In the genomic region with DNA sequence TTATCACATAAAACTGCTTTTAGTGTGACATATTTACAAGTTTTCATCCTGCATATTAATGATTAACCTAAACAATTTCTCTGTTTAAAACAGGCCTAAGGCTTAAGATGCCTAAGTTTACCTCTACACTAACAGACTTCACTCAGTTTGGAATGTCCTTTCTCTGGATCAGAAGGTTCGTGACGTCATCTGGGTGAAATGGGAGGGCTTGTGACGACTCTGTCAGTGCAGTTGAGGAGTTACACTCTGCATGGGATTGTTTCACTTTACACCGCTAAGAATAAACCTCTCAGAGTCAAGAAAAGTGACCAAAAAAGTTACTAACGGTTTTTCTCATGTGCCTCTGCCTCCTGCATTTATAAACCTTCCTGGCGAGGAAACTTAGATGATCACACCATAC, we compare ENCODE assay signal across 14 mouse cellular contexts.
"Had no signal": no experiment of that assay in that cellular context is flagged by ENCODE, and none has a peak within 500 bp of the region (broad histone marks: within the 10 kb centered on the region; RNA-seq: fewer than 3 reads in every experiment).

No protein-coding gene starts in this region.

- ATAC-seq: intestine, embryonic 15.5 days; liver, postnatal 0 days; midbrain, embryonic 16.5 days had no signal

- H3K4me1 ChIP-seq: intestine, embryonic 15.5 days; limb, embryonic 12.5 days; liver, embryonic 13.5 days; lung, embryonic 15.5 days; megakaryocyte, embryonic 14.5 days; midbrain, embryonic 12.5 days; neural tube, embryonic 13.5 days had no signal

- H3K27me3 ChIP-seq: intestine, embryonic 15.5 days; limb, embryonic 12.5 days; liver, embryonic 13.5 days; lung, embryonic 15.5 days; megakaryocyte, embryonic 14.5 days; midbrain, embryonic 12.5 days; neural tube, embryonic 13.5 days had no signal

- H3K36me3 ChIP-seq: intestine, embryonic 15.5 days; limb, embryonic 12.5 days; liver, embryonic 13.5 days; lung, embryonic 15.5 days; midbrain, embryonic 12.5 days; neural tube, embryonic 13.5 days had no signal

- DNase-seq: liver; liver, embryonic 13.5 days; liver, postnatal 0 days; lung, postnatal 14 days; right cerebral cortex, adult 18-20 months; right cerebral cortex, postnatal 25 days had no signal

- H3K9ac ChIP-seq: intestine, embryonic 15.5 days; limb, embryonic 12.5 days; liver, embryonic 13.5 days; liver, postnatal 0 days; lung, embryonic 15.5 days; midbrain, embryonic 12.5 days; neural tube, embryonic 13.5 days had no signal

- H3K27ac ChIP-seq: intestine, embryonic 15.5 days; limb, embryonic 12.5 days; liver, embryonic 13.5 days; lung, embryonic 15.5 days; macrophage; midbrain, embryonic 12.5 days; neural tube, embryonic 13.5 days had no signal

- H3K4me2 ChIP-seq: intestine, embryonic 15.5 days; limb, embryonic 12.5 days; liver, embryonic 13.5 days; lung, embryonic 15.5 days; midbrain, embryonic 12.5 days; neural tube, embryonic 13.5 days had no signal

- H3K4me3 ChIP-seq: intestine, embryonic 15.5 days; limb, embryonic 12.5 days; liver, embryonic 13.5 days; lung, embryonic 15.5 days; megakaryocyte, embryonic 14.5 days; midbrain, embryonic 12.5 days; neural tube, embryonic 13.5 days had no signal

- H3K9me3 ChIP-seq: intestine, embryonic 15.5 days; limb, embryonic 12.5 days; liver, embryonic 13.5 days; lung, embryonic 15.5 days; megakaryocyte, embryonic 14.5 days; midbrain, embryonic 12.5 days; neural tube, embryonic 13.5 days had no signal
